Mouse (Mus musculus) forelimb bud, embryonic 11.5 days (tissue): ENCODE data around the gene Aktip.

ENCODE experiments used
- DNase-seq: peaks from one replicate; pipeline ENCODE4 v3.0.0-alpha.2; 2012; ENCODE audit warnings: low read depth, low spot score

Gene Aktip

GRCm38 (mm10) chr8:91190816-91191340 lies 8.9 kb downstream of the Aktip start:
- peak; percentile 71 for DNase-seq

DNA sequence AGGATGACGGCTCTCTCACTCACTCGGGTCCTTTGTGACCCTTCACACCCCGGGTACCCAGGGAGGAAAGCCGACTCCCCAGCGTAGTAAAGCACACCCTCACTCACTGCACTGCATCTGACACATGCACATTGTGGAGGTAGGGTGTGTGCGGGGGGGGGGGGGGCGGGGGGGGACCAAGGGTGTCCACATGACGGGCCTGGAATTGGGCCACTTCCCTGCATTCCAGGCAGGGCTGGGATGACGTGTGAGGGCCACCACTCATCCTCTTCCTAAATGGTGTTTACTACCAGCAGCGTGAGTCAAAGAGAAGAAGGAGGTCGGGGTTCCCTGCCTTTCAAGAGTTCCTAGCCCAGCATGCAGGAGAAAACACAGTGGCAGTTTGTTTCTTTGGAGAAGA lies 11.6 kb downstream of the Aktip start:
- DNase-seq = no peak

DNA sequence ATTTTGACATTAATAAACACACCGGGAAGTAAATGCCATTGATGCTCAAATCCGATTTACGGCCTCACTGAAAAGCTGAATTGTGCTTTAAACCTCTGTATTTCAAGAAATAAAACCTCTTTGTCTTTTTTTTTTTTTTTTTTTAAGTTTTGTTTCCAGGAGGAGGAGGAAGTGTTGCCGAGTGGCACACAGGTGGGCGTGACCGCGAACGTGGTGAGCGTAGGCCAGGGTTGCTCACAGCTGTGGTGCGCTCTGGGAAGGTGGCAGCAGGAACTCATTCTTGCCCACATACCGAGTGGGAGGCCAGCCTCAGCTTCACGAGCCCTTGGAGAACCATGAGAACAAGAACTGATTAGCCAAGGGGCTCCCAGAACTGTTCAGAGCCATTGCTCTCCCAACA lies 13.4 kb downstream of the Aktip start:
- no peak for DNase-seq

DNA sequence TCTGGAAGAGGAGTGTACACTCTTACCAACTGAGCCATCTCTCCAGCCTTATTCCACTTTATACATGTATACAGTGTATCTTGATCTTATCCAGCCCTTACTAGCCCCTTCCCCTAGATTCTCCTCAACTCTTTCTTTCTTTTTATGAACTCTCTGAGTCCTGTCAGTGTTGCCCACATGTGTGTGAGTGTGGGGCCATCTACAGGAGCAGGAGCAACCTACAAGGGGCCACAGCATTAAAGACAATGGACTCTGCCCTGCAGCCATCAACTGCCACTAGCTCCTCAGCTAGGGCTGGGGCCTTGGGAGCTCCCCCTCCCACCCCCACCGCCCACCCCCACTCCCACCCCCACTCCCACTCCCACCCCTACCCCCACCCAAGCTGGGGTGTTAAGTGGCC lies 22.1 kb downstream of the Aktip start:
- no peak for DNase-seq

GRCm38 (mm10) chr8:91176176-91176575 lies 23.6 kb downstream of the Aktip start:
- no peak for DNase-seq

DNA sequence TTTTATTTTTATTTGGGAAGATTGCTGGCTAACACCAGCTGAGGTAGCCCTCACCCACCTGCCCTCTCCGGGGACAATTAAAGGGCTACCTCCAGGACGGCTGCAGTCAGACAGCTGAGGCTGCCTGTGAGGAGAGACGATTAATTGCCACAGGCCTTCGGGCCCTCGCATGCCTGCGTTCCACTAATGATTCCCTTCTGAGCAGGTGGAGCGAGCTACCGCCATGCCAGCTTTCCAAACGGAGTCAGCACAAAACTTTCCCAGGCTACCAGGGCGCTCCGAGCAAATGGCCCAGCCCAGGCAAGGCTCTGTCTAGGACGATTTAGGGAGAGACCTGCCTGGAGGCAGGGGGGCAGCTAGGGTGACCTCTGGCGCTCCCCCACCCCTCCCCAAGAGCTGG lies 28.2 kb downstream of the Aktip start:
- DNase-seq = peak; percentile 55

DNA sequence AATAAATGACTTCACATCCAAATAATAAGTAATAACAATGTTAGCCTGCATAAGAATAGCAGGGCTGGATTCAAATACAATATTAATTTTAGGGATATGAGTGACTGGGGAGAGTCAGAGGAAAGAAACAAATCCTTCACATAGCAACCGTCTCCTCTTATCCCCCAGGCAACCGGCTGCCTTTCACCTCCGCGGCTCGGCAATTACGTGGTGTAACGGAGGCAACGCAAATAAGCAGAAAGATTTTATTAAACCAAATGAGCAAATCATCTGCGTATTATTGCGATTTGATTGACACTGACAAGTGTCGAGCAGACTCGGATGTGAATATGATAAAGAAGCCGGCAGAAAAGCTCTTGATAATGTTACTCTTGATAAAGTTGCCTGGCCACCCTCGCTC lies 28.9 kb downstream of the Aktip start:
- DNase-seq = no peak

DNA sequence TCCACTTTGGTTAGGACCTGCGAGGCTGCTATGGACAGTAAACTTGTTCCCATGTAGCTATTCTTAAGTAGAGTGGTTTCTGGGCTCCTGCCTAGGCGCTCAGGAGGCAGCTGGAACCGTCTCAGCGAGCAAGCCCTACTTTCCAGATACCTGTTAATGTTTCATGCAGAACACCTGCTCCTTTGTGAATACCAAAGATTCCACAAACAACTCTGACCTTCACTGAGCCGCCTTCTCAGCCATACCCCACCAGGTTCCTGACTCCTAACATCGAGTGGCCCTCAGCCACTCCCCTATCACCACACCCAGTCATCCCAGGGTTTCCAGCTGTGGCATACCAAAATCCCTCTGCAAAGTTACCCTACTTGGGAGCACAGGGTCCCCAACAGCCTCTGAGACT lies 29.6 kb downstream of the Aktip start:
- no peak for DNase-seq

- no peak for DNase-seq
These were observed 39.6 kb downstream of the Aktip start for GRCm38 (mm10) chr8:91159959-91160800.

DNA sequence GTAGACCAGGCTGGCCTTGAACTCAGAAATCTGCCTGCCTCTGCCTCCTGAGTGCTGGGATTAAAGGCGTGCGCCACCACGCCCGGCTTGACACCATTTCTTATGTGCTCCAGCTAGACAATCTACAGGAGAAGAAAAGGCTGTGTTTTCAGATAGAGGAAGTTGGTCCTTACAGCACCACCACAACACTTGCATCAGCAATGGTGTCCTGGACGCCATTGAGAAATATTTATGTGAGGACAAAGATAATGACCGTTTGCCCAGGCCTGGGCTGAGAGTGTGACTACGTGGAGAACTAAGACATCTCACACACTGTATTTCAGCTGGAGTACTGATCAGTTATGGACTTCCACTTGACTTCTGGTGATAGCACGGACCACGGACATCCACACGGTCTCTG lies 41.2 kb downstream of the Aktip start:
- no peak for DNase-seq

- DNase-seq = no peak
These were observed 45.2 kb downstream of the Aktip start for GRCm38 (mm10) chr8:91154564-91154963.

DNA sequence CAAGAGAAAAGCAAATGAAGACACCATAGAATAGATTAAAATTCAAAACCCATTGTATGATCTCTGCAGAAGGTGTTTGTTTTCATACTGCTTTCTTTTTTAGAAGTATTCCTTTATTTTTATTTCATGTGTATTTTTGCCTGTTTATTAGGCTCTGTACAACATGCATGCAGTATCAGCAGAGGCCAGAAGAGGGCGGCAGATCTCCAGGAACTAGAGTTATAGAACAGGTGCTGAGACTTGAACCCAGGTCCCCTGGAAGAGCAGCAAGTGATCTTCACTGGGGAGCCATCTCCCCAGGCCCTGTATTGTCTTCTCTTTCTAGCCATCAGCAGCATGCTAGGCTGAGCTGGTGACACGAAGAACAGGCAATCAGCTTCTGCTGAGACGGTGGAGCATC lies 45.9 kb downstream of the Aktip start:
- no peak for DNase-seq

DNA sequence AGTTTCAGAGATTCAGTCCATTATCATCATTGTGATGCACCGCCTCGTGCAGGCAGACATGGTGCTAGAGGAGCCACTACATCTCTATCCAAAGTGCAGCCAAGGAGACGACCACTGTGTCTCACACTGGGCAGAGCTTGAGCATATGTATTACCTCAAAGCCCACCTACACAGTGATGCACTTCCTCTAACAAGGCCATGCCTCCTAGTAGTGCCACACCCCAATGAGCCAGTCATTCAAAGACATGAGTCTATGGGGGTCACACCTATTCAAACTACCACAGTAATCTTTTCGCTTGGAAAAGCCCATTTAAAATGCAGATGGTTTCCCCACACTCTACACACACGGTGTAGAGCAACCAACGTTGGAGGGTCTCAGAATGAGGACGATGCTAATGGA lies 48.2 kb downstream of the Aktip start:
- no peak for DNase-seq

- DNase-seq = no peak
These were observed 50.5 kb downstream of the Aktip start for GRCm38 (mm10) chr8:91149298-91149697.

DNA sequence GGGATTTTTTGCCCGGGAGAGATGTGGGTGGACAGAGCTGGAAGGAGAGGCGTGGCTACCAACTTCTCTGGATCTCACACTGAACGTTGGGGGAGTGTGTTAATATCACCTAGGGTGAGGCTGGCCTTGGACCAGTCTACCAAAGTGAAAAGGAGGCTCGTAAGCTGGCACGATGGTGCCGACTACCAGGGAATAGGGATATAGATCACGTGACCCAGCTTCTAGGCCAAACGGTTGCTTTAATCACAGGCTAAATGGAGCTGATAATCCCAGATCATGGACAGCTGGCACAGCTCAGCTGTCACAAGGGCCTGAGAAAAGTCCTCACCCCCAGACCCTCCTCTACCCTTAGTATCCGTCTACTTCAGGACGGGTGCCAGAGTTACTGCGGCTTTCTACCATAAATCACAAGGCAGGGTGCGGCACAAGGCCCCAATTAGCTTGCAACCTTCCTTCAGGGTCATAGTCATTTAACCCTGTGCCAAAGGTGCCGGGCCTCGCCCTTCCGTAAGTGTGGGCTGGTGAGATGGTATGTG lies 51.1 kb downstream of the Aktip start:
- no peak for DNase-seq

DNA sequence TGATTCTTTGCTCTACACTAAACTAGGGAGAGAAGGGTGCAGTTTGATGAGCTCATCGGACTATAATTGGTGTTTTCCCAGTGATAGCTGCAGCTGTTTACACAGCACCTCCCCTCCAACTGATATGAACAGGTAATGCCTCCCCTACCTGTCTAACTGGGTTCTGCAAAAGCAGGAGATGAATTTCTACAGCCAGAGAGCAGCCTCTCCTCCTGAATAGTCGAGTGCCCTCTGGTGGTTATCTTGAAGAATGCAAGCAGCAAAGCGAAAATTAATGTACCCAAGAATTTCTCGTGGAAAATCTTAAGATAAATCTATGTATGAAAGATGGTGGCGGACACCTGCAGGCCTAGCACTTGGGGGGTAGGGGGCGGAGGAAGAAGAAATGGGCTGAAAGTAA lies 52.1 kb downstream of the Aktip start:
- DNase-seq = peak; percentile 59

DNA sequence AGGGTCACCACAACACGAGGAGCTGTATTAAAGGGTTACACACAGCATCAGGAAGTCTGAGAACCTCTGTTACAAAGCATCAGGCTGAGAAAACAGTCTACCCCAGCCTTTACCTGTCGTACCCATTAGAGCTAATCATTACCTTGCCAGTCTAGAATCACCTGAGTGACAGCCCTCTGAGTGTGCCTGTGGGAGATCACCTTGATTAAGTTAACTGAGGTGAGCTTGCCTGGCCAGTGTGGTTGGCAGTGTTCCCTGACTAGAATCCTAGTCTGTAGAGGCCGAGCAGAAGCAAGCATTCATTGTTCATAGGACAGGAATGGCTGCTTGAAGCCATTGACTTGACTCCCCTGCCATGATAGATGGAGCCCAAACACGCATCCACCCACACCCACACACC lies 58.9 kb downstream of the Aktip start:
- no peak for DNase-seq

- no peak for DNase-seq
These were observed 64.2 kb downstream of the Aktip start for GRCm38 (mm10) chr8:91135308-91136181.

GRCm38 (mm10) chr8:91134659-91135058 lies 65.1 kb downstream of the Aktip start:
- DNase-seq = no peak

DNA sequence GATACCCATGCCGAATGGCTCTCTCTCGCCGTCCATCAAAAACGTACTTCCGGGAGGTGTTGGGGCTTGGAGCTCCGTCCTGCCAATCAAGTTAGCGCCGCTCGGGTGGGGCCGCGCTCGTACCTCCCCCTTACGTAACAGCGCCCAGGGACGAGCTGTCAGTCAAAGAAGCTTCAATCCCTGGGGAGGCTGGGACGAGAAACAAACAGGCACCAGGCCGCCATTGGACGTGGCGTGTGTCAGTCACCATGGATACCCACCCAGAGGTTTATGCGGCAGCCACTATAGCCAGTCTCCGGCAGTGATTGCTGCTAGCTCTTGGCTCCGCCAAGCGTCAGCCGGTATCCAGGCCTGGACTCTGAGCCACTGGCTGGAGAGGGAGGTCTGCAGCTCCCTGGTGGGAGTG lies 65.7 kb downstream of the Aktip start:
- DNase-seq = peak; percentile 98

DNA sequence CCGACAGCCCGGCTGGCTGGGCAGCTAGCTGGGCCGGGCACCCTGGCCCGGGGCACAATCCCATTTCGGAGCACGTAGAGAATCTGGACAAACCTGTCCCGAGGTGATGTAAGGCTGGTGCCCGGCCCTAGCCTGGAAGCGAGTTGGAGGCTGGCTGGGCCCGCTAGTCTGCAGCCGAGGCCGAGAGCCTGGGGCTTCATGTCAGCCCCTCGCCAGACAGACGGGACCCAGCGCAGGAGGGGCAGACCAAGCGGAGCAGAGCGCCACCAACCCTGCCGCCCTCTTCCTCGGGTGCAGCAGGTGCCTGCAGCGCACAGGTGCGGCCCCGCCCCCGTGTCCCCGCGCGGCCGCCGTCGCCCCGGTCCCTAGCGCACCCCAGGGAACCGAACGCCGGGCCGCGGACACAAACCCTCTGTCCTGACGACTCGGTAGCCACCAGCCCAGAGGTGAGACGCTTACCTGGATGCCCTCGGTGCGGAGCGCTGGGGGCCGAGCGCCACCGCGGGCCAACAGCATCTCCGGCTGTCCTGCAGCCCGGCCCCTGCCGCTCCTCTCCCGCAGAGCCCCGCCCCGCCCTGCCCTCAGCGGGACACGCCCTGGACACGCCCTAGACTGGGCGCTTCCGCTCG lies 66.2 kb downstream of the Aktip start:
- DNase-seq = no peak

DNA sequence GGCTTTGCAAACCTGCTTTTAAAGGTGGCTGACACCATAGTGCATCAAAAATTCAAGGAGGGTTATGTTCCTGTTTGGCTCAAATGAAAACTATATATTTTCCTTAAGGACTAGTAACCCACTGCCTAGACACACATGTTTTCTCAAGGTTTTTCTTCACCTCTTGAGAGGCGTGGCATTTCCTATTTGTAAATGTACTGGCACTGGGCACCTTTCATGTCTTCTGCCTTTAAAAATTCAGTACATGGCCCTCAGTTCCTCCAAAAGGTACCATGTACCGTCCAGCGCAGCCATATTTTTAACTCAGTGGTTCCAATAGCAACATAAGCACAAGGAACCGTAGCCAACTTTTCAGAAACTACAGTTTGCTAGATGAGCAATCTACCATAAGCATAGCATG lies 67.0 kb downstream of the Aktip start:
- DNase-seq = no peak
